Mouse (Mus musculus): ENCODE results near the gene Prpf3.

DNA sequence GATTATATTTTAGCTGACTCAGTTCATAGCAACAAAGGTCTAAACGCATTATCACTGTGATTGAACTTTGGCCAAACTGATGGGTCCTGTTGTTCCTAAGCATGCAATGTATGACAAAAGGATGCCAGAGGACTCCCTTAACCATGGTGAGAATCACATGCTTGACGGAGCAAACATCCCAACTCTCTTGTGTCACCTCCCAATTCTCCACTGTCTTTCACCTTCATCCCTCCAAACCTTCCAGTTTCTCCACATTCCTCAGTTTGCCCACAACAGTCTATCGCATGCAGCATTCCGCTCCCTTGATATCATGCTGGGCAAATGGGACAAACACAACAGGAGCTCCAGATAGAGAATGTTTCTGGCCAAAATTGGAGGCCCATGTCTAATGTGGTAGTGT, 70.2 kb downstream of the Prpf3 start:
- TF ChIP-seq CTCF (IDR thresholded peaks at IDR 0.05 in 2 of 3, conservative IDR thresholded peaks at IDR 0.05 in 1 of 3; ENCODE audit: control insufficient read depth in 1 of 3, insufficient read depth in 1 of 3, low read depth in 2 of 3, low read length in 3 of 3, poor library complexity in 1 of 3, severe bottlenecking in 1 of 3) (no peak), RCOR1 (IDR thresholded peaks at IDR 0.05; ENCODE audit: low read depth, low read length) (no peak), GATA1 (IDR thresholded peaks at IDR 0.05; ENCODE audit: low read depth, low read length) (no peak), SMC3 (IDR thresholded peaks at IDR 0.05; ENCODE audit: low read depth, low read length) (no peak), TCF12 (IDR thresholded peaks at IDR 0.05; ENCODE audit: low read depth, low read length) (no peak), SIN3A (IDR thresholded peaks at IDR 0.05; ENCODE audit: low read length) (no peak), POLR2A (IDR thresholded peaks at IDR 0.05; ENCODE audit: control insufficient read depth in 1 of 2, insufficient read depth in 1 of 2, low read depth in 1 of 2, low read length in 2 of 2, poor library complexity in 1 of 2) (no peak)
